Mouse (Mus musculus): ENCODE measurements around the gene Adam19. TPM values are rescaled to one million over a fixed set of nuclear protein-coding genes. Genes with fewer than 3 reads are reported as not detected.

The Adam19 gene
- polyA plus RNA-seq, 1 experiment from 2014 or later = 8.8 TPM

- Histone ChIP-seq H3K9ac (ENCODE audit: low read depth, low read length) (no peak overlapping the region), H3K9me3 (ENCODE audit: control insufficient read depth, low read length) (no peaks in the 10 kb centered on the region), H3K27ac (ENCODE audit: low read depth, low read length) (no peak overlapping the region), H3K36me3 (ENCODE audit: control insufficient read depth, insufficient read depth, low read length) (no peaks in the 10 kb centered on the region), H3K27me3 (replicated peaks; ENCODE audit: control insufficient read depth, insufficient read depth, low read length) (peaks cover 26% of the 10 kb centered on the region), H3K4me3 (ENCODE audit: low read depth, low read length) (no peak overlapping the region), H3K4me2 (no peak overlapping the region), H3K4me1 (replicated peaks; ENCODE audit: control insufficient read depth, insufficient read depth, low read length) (peaks cover 18% of the 10 kb centered on the region)
- 56% methylated on average over 8 of the region's 8 CpGs for WGBS
- ATAC-seq (replicated peaks; ENCODE audit: low FRiP score) (no peak), DNase-seq (ENCODE audit: low spot score) (no peak)
Observed at GRCm38 (mm10) chr11:46059887-46060650, 4.3 kb downstream of the Adam19 start.

GRCm38 (mm10) chr11:46060651-46061020 is 4.8 kb downstream of the Adam19 start:
- H3K9ac ChIP-seq (ENCODE audit: low read depth, low read length) = no peak overlapping the region
- H3K36me3 ChIP-seq (ENCODE audit: control insufficient read depth, insufficient read depth, low read length) = no peaks in the 10 kb centered on the region
- H3K4me3 ChIP-seq (ENCODE audit: low read depth, low read length) = no peak overlapping the region
- H3K27ac ChIP-seq (ENCODE audit: low read depth, low read length) = no peak overlapping the region
- no peak for ATAC-seq (replicated peaks; ENCODE audit: low FRiP score)
- H3K27me3 ChIP-seq (replicated peaks; ENCODE audit: control insufficient read depth, insufficient read depth, low read length) = peaks cover 22% of the 10 kb centered on the region
- 55% methylated on average over 5 of the region's 5 CpGs for WGBS
- no peaks in the 10 kb centered on the region for H3K9me3 ChIP-seq (ENCODE audit: control insufficient read depth, low read length)
- DNase-seq (ENCODE audit: low spot score) = no peak
- H3K4me2 ChIP-seq = no peak overlapping the region
- H3K4me1 ChIP-seq (replicated peaks; ENCODE audit: control insufficient read depth, insufficient read depth, low read length) = peaks cover 18% of the 10 kb centered on the region

GRCm38 (mm10) chr11:46061776-46062445 is 6.1 kb downstream of the Adam19 start:
- ATAC-seq (replicated peaks; ENCODE audit: low FRiP score) (no peak), DNase-seq (ENCODE audit: low spot score) (no peak)
- Histone ChIP-seq H3K36me3 (ENCODE audit: control insufficient read depth, insufficient read depth, low read length) (no peaks in the 10 kb centered on the region), H3K4me1 (replicated peaks; ENCODE audit: control insufficient read depth, insufficient read depth, low read length) (peaks cover 22% of the 10 kb centered on the region), H3K4me3 (ENCODE audit: low read depth, low read length) (no peak overlapping the region), H3K27ac (ENCODE audit: low read depth, low read length) (no peak overlapping the region), H3K9me3 (ENCODE audit: control insufficient read depth, low read length) (no peaks in the 10 kb centered on the region), H3K4me2 (no peak overlapping the region), H3K27me3 (replicated peaks; ENCODE audit: control insufficient read depth, insufficient read depth, low read length) (peaks cover 10% of the 10 kb centered on the region), H3K9ac (ENCODE audit: low read depth, low read length) (no peak overlapping the region)
- WGBS = 47% methylated on average over 6 of the region's 6 CpGs

GRCm38 (mm10) chr11:46062569-46062968 is 6.8 kb downstream of the Adam19 start:
- peaks cover 19% of the 10 kb centered on the region for H3K4me1 ChIP-seq (replicated peaks; ENCODE audit: control insufficient read depth, insufficient read depth, low read length)
- H3K27ac ChIP-seq (ENCODE audit: low read depth, low read length) = no peak overlapping the region
- ATAC-seq (replicated peaks; ENCODE audit: low FRiP score) = no peak
- no peaks in the 10 kb centered on the region for H3K36me3 ChIP-seq (ENCODE audit: control insufficient read depth, insufficient read depth, low read length)
- no peak for DNase-seq (ENCODE audit: low spot score)
- no peaks in the 10 kb centered on the region for H3K9me3 ChIP-seq (ENCODE audit: control insufficient read depth, low read length)
- no peak overlapping the region for H3K9ac ChIP-seq (ENCODE audit: low read depth, low read length)
- H3K27me3 ChIP-seq (replicated peaks; ENCODE audit: control insufficient read depth, insufficient read depth, low read length) = peaks cover 3% of the 10 kb centered on the region
- H3K4me2 ChIP-seq = no peak overlapping the region
- WGBS = 71% methylated on average over 4 of the region's 4 CpGs
- H3K4me3 ChIP-seq (ENCODE audit: low read depth, low read length) = no peak overlapping the region

GRCm38 (mm10) chr11:46062993-46063731 is 7.4 kb downstream of the Adam19 start:
- H3K4me2 ChIP-seq = no peak overlapping the region
- H3K36me3 ChIP-seq (ENCODE audit: control insufficient read depth, insufficient read depth, low read length) = no peaks in the 10 kb centered on the region
- 58% methylated on average over 9 of the region's 9 CpGs for WGBS
- no peak overlapping the region for H3K9ac ChIP-seq (ENCODE audit: low read depth, low read length)
- ATAC-seq (replicated peaks; ENCODE audit: low FRiP score) (no peak), DNase-seq (ENCODE audit: low spot score) (no peak)
- H3K9me3 ChIP-seq (ENCODE audit: control insufficient read depth, low read length) = no peaks in the 10 kb centered on the region
- peaks cover under 1% of the 10 kb centered on the region for H3K27me3 ChIP-seq (replicated peaks; ENCODE audit: control insufficient read depth, insufficient read depth, low read length)
- H3K4me3 ChIP-seq (ENCODE audit: low read depth, low read length) = no peak overlapping the region
- no peak overlapping the region for H3K27ac ChIP-seq (ENCODE audit: low read depth, low read length)
- H3K4me1 ChIP-seq (replicated peaks; ENCODE audit: control insufficient read depth, insufficient read depth, low read length) = peaks cover 16% of the 10 kb centered on the region

- 70% methylated on average over 8 of the region's 8 CpGs for WGBS
- H3K27me3 ChIP-seq (replicated peaks; ENCODE audit: control insufficient read depth, insufficient read depth, low read length) = no peaks in the 10 kb centered on the region; the same call in 1 of the 2 replicates
- no peak overlapping the region for H3K4me3 ChIP-seq (ENCODE audit: low read depth, low read length)
- no peaks in the 10 kb centered on the region for H3K9me3 ChIP-seq (ENCODE audit: control insufficient read depth, low read length)
- H3K27ac ChIP-seq (ENCODE audit: low read depth, low read length) = peak overlapping the region; percentile 74
- H3K4me2 ChIP-seq = no peak overlapping the region
- DNase-seq (ENCODE audit: low spot score) (no peak), ATAC-seq (replicated peaks; ENCODE audit: low FRiP score) (no peak; the same call in 1 of the 2 replicates)
- no peaks in the 10 kb centered on the region for H3K36me3 ChIP-seq (ENCODE audit: control insufficient read depth, insufficient read depth, low read length)
- H3K9ac ChIP-seq (ENCODE audit: low read depth, low read length) = no peak overlapping the region
- H3K4me1 ChIP-seq (replicated peaks; ENCODE audit: control insufficient read depth, insufficient read depth, low read length) = peaks cover 17% of the 10 kb centered on the region
Observed at GRCm38 (mm10) chr11:46064767-46065166, 9.0 kb downstream of the Adam19 start.

- DNase-seq (ENCODE audit: low spot score) = no peak
- Histone ChIP-seq H3K9me3 (ENCODE audit: control insufficient read depth, low read length) (no peaks in the 10 kb centered on the region), H3K27ac (ENCODE audit: low read depth, low read length) (peak overlapping the region; percentile 74), H3K4me1 (replicated peaks; ENCODE audit: control insufficient read depth, insufficient read depth, low read length) (peaks cover 20% of the 10 kb centered on the region), H3K4me2 (no peak overlapping the region), H3K36me3 (ENCODE audit: control insufficient read depth, insufficient read depth, low read length) (no peaks in the 10 kb centered on the region; the same call in 1 of the 2 replicates), H3K4me3 (ENCODE audit: low read depth, low read length) (no peak overlapping the region), H3K27me3 (replicated peaks; ENCODE audit: control insufficient read depth, insufficient read depth, low read length) (no peaks in the 10 kb centered on the region; the same call in 1 of the 2 replicates), H3K9ac (ENCODE audit: low read depth, low read length) (no peak overlapping the region)
- WGBS = 46% methylated on average over 21 of the region's 21 CpGs
- peak; percentile 59 for ATAC-seq (replicated peaks; ENCODE audit: low FRiP score)
Observed at GRCm38 (mm10) chr11:46065201-46066011, 9.6 kb downstream of the Adam19 start.

Data from liver, embryonic 11.5 days (tissue).